22 mouse cellular contexts compared by ENCODE assay signal in the genomic region with DNA sequence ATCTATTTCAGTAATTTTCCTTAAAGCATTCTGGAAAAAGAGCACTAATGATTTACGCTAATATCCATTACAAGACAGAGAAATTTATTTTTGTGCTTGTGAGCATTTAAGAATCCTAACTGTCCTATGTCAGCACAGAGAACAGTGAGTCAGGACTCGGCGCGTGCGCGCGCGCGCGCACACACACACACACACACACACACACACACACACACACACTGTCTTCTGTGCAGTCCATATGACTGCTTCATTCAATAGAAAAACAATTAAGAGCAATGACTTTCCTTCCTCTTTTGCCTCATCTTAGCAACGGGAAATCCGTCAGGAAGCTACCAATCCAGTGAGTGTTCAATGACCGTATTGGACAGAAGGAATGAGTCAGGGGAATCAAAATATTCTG. TPM values are rescaled to one million over a fixed set of nuclear protein-coding genes. Genes with fewer than 3 reads are reported as not detected.
DNase-seq lines count a peak whose midpoint lies in the region; ATAC-seq lines count a peak whose summit lies in the region.
"Had no signal": no experiment of that assay in that cellular context is flagged by ENCODE, and none has a peak within 500 bp of the region (broad histone marks: within the 10 kb centered on the region; RNA-seq: fewer than 3 reads in every experiment).

No protein-coding gene starts in this region.

- H3K9ac ChIP-seq in hindbrain, embryonic 16.5 days (ENCODE audit: low read depth, low read length): no peak overlapping the region
- H3K9ac ChIP-seq in hindbrain, embryonic 14.5 days: no peak overlapping the region
- H3K9ac ChIP-seq in neural tube, embryonic 14.5 days (replicated peaks; ENCODE audit: low read depth, low read length): no peak overlapping the region
- no peak overlapping the region for H3K9ac ChIP-seq in neural tube, embryonic 15.5 days (replicated peaks)
- H3K9ac ChIP-seq: embryonic facial prominence, embryonic 13.5 days; embryonic facial prominence, embryonic 15.5 days; forebrain, embryonic 12.5 days had no signal

- ATAC-seq in hindbrain, embryonic 16.5 days: 0 out of 2 replicates have a peak, but pooled peaks have one; percentile 4
- ATAC-seq in hindbrain, embryonic 14.5 days (ENCODE audit: low FRiP score): no peak
- ATAC-seq in neural tube, embryonic 14.5 days (ENCODE audit: low read depth): peak; percentile 41; the same call in 1 of the 2 replicates
- ATAC-seq in neural tube, embryonic 15.5 days (ENCODE audit: low FRiP score): peak; percentile 57; the same call in 1 of the 2 replicates
- ATAC-seq: forebrain, embryonic 14.5 days; forebrain, embryonic 16.5 days had no signal

- 89% methylated on average over 13 of the region's 13 CpGs for WGBS in hindbrain, embryonic 16.5 days
- WGBS in hindbrain, embryonic 14.5 days: 86% methylated on average over 13 of the region's 13 CpGs
- 85% methylated on average over 13 of the region's 13 CpGs for WGBS in neural tube, embryonic 14.5 days
- 78% methylated on average over 13 of the region's 13 CpGs for WGBS in neural tube, embryonic 15.5 days

- H3K4me1 ChIP-seq in hindbrain, embryonic 16.5 days (ENCODE audit: control insufficient read depth, insufficient read depth, low read depth, low read length): no peaks in the 10 kb centered on the region
- no peaks in the 10 kb centered on the region for H3K4me1 ChIP-seq in hindbrain, embryonic 14.5 days (replicated peaks; ENCODE audit: control insufficient read depth, insufficient read depth, low read length)
- H3K4me1 ChIP-seq in neural tube, embryonic 14.5 days (ENCODE audit: control insufficient read depth, insufficient read depth, low read length): no peaks in the 10 kb centered on the region
- H3K4me1 ChIP-seq in neural tube, embryonic 15.5 days: no peaks in the 10 kb centered on the region
- H3K4me1 ChIP-seq: embryonic facial prominence, embryonic 13.5 days; embryonic facial prominence, embryonic 15.5 days; forebrain, embryonic 10.5 days; forebrain, embryonic 12.5 days had no signal

- no peak overlapping the region for H3K27ac ChIP-seq in hindbrain, embryonic 16.5 days (ENCODE audit: low read depth, low read length)
- H3K27ac ChIP-seq in hindbrain, embryonic 14.5 days: no peak overlapping the region
- H3K27ac ChIP-seq in neural tube, embryonic 14.5 days (ENCODE audit: low read depth, low read length): no peak overlapping the region
- H3K27ac ChIP-seq in neural tube, embryonic 15.5 days (replicated peaks): no peak overlapping the region
- H3K27ac ChIP-seq: embryonic facial prominence, embryonic 13.5 days; embryonic facial prominence, embryonic 15.5 days; forebrain, embryonic 10.5 days; forebrain, embryonic 12.5 days had no signal

- DNase-seq in hindbrain, embryonic 14.5 days (ENCODE audit: low spot score): no peak
- no peak for DNase-seq in right cerebral cortex, adult 18-20 months
- DNase-seq: adrenal gland, adult 2 months; adrenal gland, postnatal 10 days; adrenal gland, postnatal 25 days; cerebellum, adult 11 months; cerebellum, adult 18-20 months; cerebellum, adult 8-10 months; cerebellum, adult 9-11 months; cerebellum, postnatal 14 days; cerebellum, postnatal 36 days; embryo, embryonic 11 days had no signal

- H3K4me3 ChIP-seq in hindbrain, embryonic 16.5 days (ENCODE audit: low read length): no peak overlapping the region
- no peak overlapping the region for H3K4me3 ChIP-seq in hindbrain, embryonic 14.5 days (replicated peaks; ENCODE audit: low read length)
- no peak overlapping the region for H3K4me3 ChIP-seq in neural tube, embryonic 14.5 days (ENCODE audit: low read depth, low read length)
- H3K4me3 ChIP-seq in neural tube, embryonic 15.5 days (replicated peaks): no peak overlapping the region
- H3K4me3 ChIP-seq: embryonic facial prominence, embryonic 13.5 days; embryonic facial prominence, embryonic 15.5 days; erythroblast, embryonic 14.5 days; forebrain, embryonic 10.5 days; forebrain, embryonic 12.5 days had no signal

- no peaks in the 10 kb centered on the region for H3K9me3 ChIP-seq in hindbrain, embryonic 16.5 days (ENCODE audit: control insufficient read depth, low read length)
- H3K9me3 ChIP-seq in hindbrain, embryonic 14.5 days (ENCODE audit: control insufficient read depth, low read length): no peaks in the 10 kb centered on the region
- H3K9me3 ChIP-seq in neural tube, embryonic 14.5 days (ENCODE audit: control insufficient read depth, low read length): no peaks in the 10 kb centered on the region
- H3K9me3 ChIP-seq in neural tube, embryonic 15.5 days (replicated peaks): no peaks in the 10 kb centered on the region
- H3K9me3 ChIP-seq: embryonic facial prominence, embryonic 13.5 days; embryonic facial prominence, embryonic 15.5 days; forebrain, embryonic 10.5 days; forebrain, embryonic 12.5 days had no signal

- H3K36me3 ChIP-seq in hindbrain, embryonic 16.5 days (ENCODE audit: control insufficient read depth, insufficient read depth, low read length): no peaks in the 10 kb centered on the region
- no peaks in the 10 kb centered on the region for H3K36me3 ChIP-seq in hindbrain, embryonic 14.5 days (replicated peaks; ENCODE audit: control insufficient read depth, insufficient read depth)
- H3K36me3 ChIP-seq in neural tube, embryonic 14.5 days (ENCODE audit: control insufficient read depth, insufficient read depth, low read length): no peaks in the 10 kb centered on the region
- H3K36me3 ChIP-seq in neural tube, embryonic 15.5 days: no peaks in the 10 kb centered on the region
- H3K36me3 ChIP-seq: embryonic facial prominence, embryonic 13.5 days; embryonic facial prominence, embryonic 15.5 days; forebrain, embryonic 10.5 days; forebrain, embryonic 12.5 days had no signal

- no peaks in the 10 kb centered on the region for H3K27me3 ChIP-seq in hindbrain, embryonic 16.5 days (replicated peaks; ENCODE audit: control insufficient read depth, insufficient read depth, low read length)
- H3K27me3 ChIP-seq in hindbrain, embryonic 14.5 days (ENCODE audit: control insufficient read depth, insufficient read depth, low read length): no peaks in the 10 kb centered on the region
- no peaks in the 10 kb centered on the region for H3K27me3 ChIP-seq in neural tube, embryonic 14.5 days (ENCODE audit: control insufficient read depth, insufficient read depth, low read length)
- H3K27me3 ChIP-seq in neural tube, embryonic 15.5 days (replicated peaks): no peaks in the 10 kb centered on the region
- H3K27me3 ChIP-seq: embryonic facial prominence, embryonic 13.5 days; embryonic facial prominence, embryonic 15.5 days; forebrain, embryonic 12.5 days had no signal

- H3K4me2 ChIP-seq in hindbrain, embryonic 16.5 days (ENCODE audit: low read length): no peak overlapping the region
- H3K4me2 ChIP-seq in hindbrain, embryonic 14.5 days (replicated peaks): no peak overlapping the region
- no peak overlapping the region for H3K4me2 ChIP-seq in neural tube, embryonic 14.5 days (ENCODE audit: low read depth, low read length)
- no peak overlapping the region for H3K4me2 ChIP-seq in neural tube, embryonic 15.5 days
- H3K4me2 ChIP-seq: embryonic facial prominence, embryonic 13.5 days; embryonic facial prominence, embryonic 15.5 days; forebrain, embryonic 12.5 days had no signal

RNA-seq across cellular contexts. Expression of gene Rnf32, which starts 53.3 kb away (rescaled TPM):
- polyA plus RNA-seq in hindbrain, embryonic 16.5 days (2015; fragmentation: Nextera tagmentation; extraction: Ambion mirVana): 17.1 and 18.3 TPM in 2 replicates
- polyA plus RNA-seq in hindbrain, embryonic 14.5 days (2014; fragmentation: Nextera tagmentation; extraction: Ambion mirVana): 18.7 and 19.8 TPM in 2 replicates
- 18.6 and 18.7 TPM in 2 replicates for polyA plus RNA-seq in neural tube, embryonic 14.5 days (2014; fragmentation: Nextera tagmentation; extraction: Ambion mirVana)
- 14.2 and 14.9 TPM in 2 replicates for polyA plus RNA-seq in neural tube, embryonic 15.5 days (2015; fragmentation: Nextera tagmentation; extraction: Ambion mirVana)
